Mouse (Mus musculus) hindbrain, postnatal 0 days (tissue): Measurements from ENCODE around the gene Pdk1. TPM values are rescaled to one million over a fixed set of nuclear protein-coding genes. Genes with fewer than 3 reads are reported as not detected.

Source experiments
- ATAC-seq: fragments of 200-750 bp; cut with Nextera tagmentation; 2 replicates; pipeline ENCODE4 v1.8.0; 2017; ENCODE audit warnings: mild to moderate bottlenecking, moderate TSS enrichment, moderate library complexity
- DNase-seq: peaks from one replicate; pipeline ENCODE4 v3.0.0-alpha.2; 2015; ENCODE audit warnings: low spot score
- H3K27ac ChIP-seq: fragments of 300-500 bp; sonication (generic); 2 replicates; pipeline ENCODE4 v1.5.1; 2014; ENCODE audit warnings: mild to moderate bottlenecking
- H3K27me3 ChIP-seq: fragments of 300-500 bp; sonication (generic); 2 replicates; pipeline ENCODE4 v1.6.1; 2014; ENCODE audit warnings: low read length, mixed read lengths; ENCODE audit not compliant: insufficient read depth
- H3K36me3 ChIP-seq: fragments of 300-500 bp; sonication (generic); 2 replicates; pipeline ENCODE4 v1.6.1; 2014; ENCODE audit warnings: low read length, mixed read lengths; ENCODE audit not compliant: insufficient read depth
- H3K4me1 ChIP-seq: fragments of 300-500 bp; sonication (generic); 2 replicates; pipeline ENCODE4 v1.6.1; 2014; ENCODE audit warnings: antibody characterized with exemption, low read length, mixed read lengths; ENCODE audit not compliant: insufficient read depth
- H3K4me2 ChIP-seq: fragments of 300-500 bp; sonication (generic); 2 replicates; pipeline ENCODE4 v1.6.1; 2014; ENCODE audit warnings: low read depth, mild to moderate bottlenecking, low read length, moderate library complexity, mixed read lengths
- H3K4me3 ChIP-seq: fragments of 300-500 bp; sonication (generic); 2 replicates; pipeline ENCODE4 v1.5.1; 2014; ENCODE audit warnings: low read length
- H3K9ac ChIP-seq: fragments of 300-500 bp; sonication (generic); replicated peaks from 2 replicates; pipeline ENCODE4 v1.6.1; 2014; ENCODE audit warnings: mild to moderate bottlenecking, low read length, moderate library complexity, mixed read lengths
- H3K9me3 ChIP-seq: fragments of 300-500 bp; sonication (generic); 2 replicates; pipeline ENCODE4 v1.6.1; 2016; ENCODE audit warnings: low read length, mixed read lengths
- CTCF ChIP-seq: IDR thresholded peaks from 2 replicates; pipeline ENCODE4 v1.5.1; 2016; ENCODE audit warnings: antibody characterized with exemption, control low read depth, low read depth
- WGBS: fragments of 180-500 bp; shearing (Covaris S2); extraction: QIAGEN DNeasy Blood & Tissue Kit; methylation state at CpG from one replicate; pipeline ENCODE4 v1.1.7; 2014; 5-methylcytosine and 5-hydroxymethylcytosine counted together
- polyA plus RNA-seq: library from polyadenylated mRNA; unstranded; fragments of >200 nt; fragmentation: Nextera tagmentation; extraction: Ambion mirVana; gene quantifications from 2 replicates; pipeline ENCODE4 v1.2.1, GENCODE M21; 2015
- total RNA-seq: library from RNA; depleted of rRNA; stranded (reverse); fragments of >200 nt; gene quantifications from 2 replicates; pipeline ENCODE4 v1.2.3, GENCODE M21; 2014

Pdk1 gene
- total and polyA plus RNA-seq, 2 experiments from 2014 or later: 19.7 to 53.4 TPM

GRCm38 (mm10) chr2:71882914-71883651 is 10.1 kb downstream of the Pdk1 start:
- H3K4me2 ChIP-seq: no peak overlapping the region
- no peak for TF ChIP-seq CTCF
- DNase-seq (no peak), ATAC-seq (no peak)
- no peaks in the 10 kb centered on the region for H3K27me3 ChIP-seq
- no peaks in the 10 kb centered on the region for H3K4me1 ChIP-seq
- H3K4me3 ChIP-seq: no peak overlapping the region
- 74% methylated on average over 19 of the region's 19 CpGs for WGBS
- no peak overlapping the region for H3K27ac ChIP-seq
- H3K36me3 ChIP-seq: peaks cover 5% of the 10 kb centered on the region; the same call in 1 of the 2 replicates
- no peak overlapping the region for H3K9ac ChIP-seq
- H3K9me3 ChIP-seq: no peaks in the 10 kb centered on the region

GRCm38 (mm10) chr2:71887269-71887668 is 14.2 kb downstream of the Pdk1 start:
- WGBS: 97% methylated on average over 4 of the region's 4 CpGs

GRCm38 (mm10) chr2:71888437-71888836 is 15.4 kb downstream of the Pdk1 start:
- Histone ChIP-seq H3K27ac (no peak overlapping the region), H3K4me3 (no peak overlapping the region), H3K4me2 (no peak overlapping the region), H3K4me1 (no peaks in the 10 kb centered on the region), H3K27me3 (no peaks in the 10 kb centered on the region), H3K9me3 (no peaks in the 10 kb centered on the region), H3K9ac (no peak overlapping the region), H3K36me3 (peaks cover 5% of the 10 kb centered on the region; the same call in 1 of the 2 replicates)
- 86% methylated on average over 4 of the region's 4 CpGs for WGBS
- no peak for ATAC-seq
- TF ChIP-seq CTCF: no peak; the same call in 1 of the 2 replicates
- no peak for DNase-seq

More at GRCm38 (mm10) chr2:71887269-71887668, 14.2 kb downstream of the Pdk1 start:
- no peaks in the 10 kb centered on the region for H3K4me1 ChIP-seq
- no peak overlapping the region for H3K9ac ChIP-seq
- TF ChIP-seq CTCF: no peak
- no peak overlapping the region for H3K27ac ChIP-seq
- no peaks in the 10 kb centered on the region for H3K9me3 ChIP-seq
- no peak for DNase-seq
- H3K4me2 ChIP-seq: no peak overlapping the region
- H3K27me3 ChIP-seq: no peaks in the 10 kb centered on the region
- ATAC-seq: no peak
- H3K4me3 ChIP-seq: no peak overlapping the region
- H3K36me3 ChIP-seq: peaks cover 5% of the 10 kb centered on the region; the same call in 1 of the 2 replicates

GRCm38 (mm10) chr2:71891536-71891935 is 18.5 kb downstream of the Pdk1 start:
- Histone ChIP-seq H3K27ac (no peak overlapping the region), H3K27me3 (no peaks in the 10 kb centered on the region), H3K4me3 (no peak overlapping the region), H3K4me1 (no peaks in the 10 kb centered on the region), H3K9me3 (no peaks in the 10 kb centered on the region), H3K9ac (no peak overlapping the region), H3K4me2 (no peak overlapping the region), H3K36me3 (peaks cover 5% of the 10 kb centered on the region; the same call in 1 of the 2 replicates)
- TF ChIP-seq CTCF: no peak
- no peak for ATAC-seq
- DNase-seq: no peak
- WGBS: 88% methylated on average over 2 of the region's 2 CpGs

GRCm38 (mm10) chr2:71892741-71893349 is 19.8 kb downstream of the Pdk1 start:
- H3K27ac ChIP-seq: no peak overlapping the region
- no peaks in the 10 kb centered on the region for H3K9me3 ChIP-seq
- H3K36me3 ChIP-seq: peaks cover 5% of the 10 kb centered on the region; the same call in 1 of the 2 replicates
- no peak overlapping the region for H3K4me2 ChIP-seq
- TF ChIP-seq CTCF: no peak
- no peaks in the 10 kb centered on the region for H3K27me3 ChIP-seq
- 95% methylated on average over 7 of the region's 7 CpGs for WGBS
- H3K9ac ChIP-seq: no peak overlapping the region
- no peaks in the 10 kb centered on the region for H3K4me1 ChIP-seq
- no peak overlapping the region for H3K4me3 ChIP-seq
- no peak for ATAC-seq
- DNase-seq: no peak

- Histone ChIP-seq H3K36me3 (peaks cover 6% of the 10 kb centered on the region), H3K9ac (no peak overlapping the region), H3K9me3 (no peaks in the 10 kb centered on the region), H3K27ac (no peak overlapping the region), H3K4me2 (no peak overlapping the region), H3K4me3 (no peak overlapping the region), H3K27me3 (no peaks in the 10 kb centered on the region), H3K4me1 (no peaks in the 10 kb centered on the region)
- 91% methylated on average over 13 of the region's 13 CpGs for WGBS
- TF ChIP-seq CTCF: no peak
- ATAC-seq (no peak), DNase-seq (no peak)
These were observed 22.7 kb downstream of the Pdk1 start for GRCm38 (mm10) chr2:71895596-71896286.
